Mouse (Mus musculus) neural tube, embryonic 13.5 days (tissue): Measurements from ENCODE around the gene Sap25. TPM values are rescaled to one million over a fixed set of nuclear protein-coding genes. Genes with fewer than 3 reads are reported as not detected.

Source experiments
- ATAC-seq: fragments of 200-750 bp; cut with Nextera tagmentation; 2 replicates; pipeline ENCODE4 v1.8.0; 2017; ENCODE audit warnings: low read depth, mild to moderate bottlenecking, moderate TSS enrichment, moderate library complexity
- H3K27ac ChIP-seq: fragments of 300-500 bp; sonication (generic); replicated peaks from 2 replicates; pipeline ENCODE4 v1.5.1; 2015; ENCODE audit warnings: moderate library complexity, mild to moderate bottlenecking, inconsistent platforms
- H3K27me3 ChIP-seq: fragments of 300-500 bp; sonication (generic); 2 replicates; pipeline ENCODE4 v1.6.1; 2015; ENCODE audit warnings: mild to moderate bottlenecking, inconsistent platforms
- H3K36me3 ChIP-seq: fragments of 300-500 bp; sonication (generic); 2 replicates; pipeline ENCODE4 v1.6.1; 2015; ENCODE audit warnings: mild to moderate bottlenecking, inconsistent platforms
- H3K4me1 ChIP-seq: fragments of 300-500 bp; sonication (generic); replicated peaks from 2 replicates; pipeline ENCODE4 v1.6.1; 2015; ENCODE audit warnings: inconsistent platforms
- H3K4me2 ChIP-seq: fragments of 300-500 bp; sonication (generic); 2 replicates; pipeline ENCODE4 v1.6.1; 2015; ENCODE audit warnings: inconsistent platforms, mild to moderate bottlenecking, moderate library complexity
- H3K4me3 ChIP-seq: fragments of 300-500 bp; sonication (generic); 2 replicates; pipeline ENCODE4 v1.5.1; 2015; ENCODE audit warnings: mild to moderate bottlenecking, inconsistent platforms
- H3K9ac ChIP-seq: fragments of 300-500 bp; sonication (generic); 2 replicates; pipeline ENCODE4 v1.6.1; 2015; ENCODE audit warnings: moderate library complexity, mild to moderate bottlenecking, inconsistent platforms
- H3K9me3 ChIP-seq: fragments of 300-500 bp; sonication (generic); 2 replicates; pipeline ENCODE4 v1.6.1; 2016; ENCODE audit warnings: inconsistent platforms
- WGBS: fragments of 180-500 bp; shearing (Covaris S2); methylation state at CpG from one replicate; pipeline ENCODE4 v1.1.7; 2015; 5-methylcytosine and 5-hydroxymethylcytosine counted together
- polyA plus RNA-seq: library from polyadenylated mRNA; unstranded; fragments of >200 nt; fragmentation: Nextera tagmentation; extraction: Ambion mirVana; gene quantifications from 2 replicates; pipeline ENCODE4 v1.2.1, GENCODE M21; 2015

Gene Sap25
- polyA plus RNA-seq, 1 experiment from 2014 or later, result 5.6 TPM

DNA sequence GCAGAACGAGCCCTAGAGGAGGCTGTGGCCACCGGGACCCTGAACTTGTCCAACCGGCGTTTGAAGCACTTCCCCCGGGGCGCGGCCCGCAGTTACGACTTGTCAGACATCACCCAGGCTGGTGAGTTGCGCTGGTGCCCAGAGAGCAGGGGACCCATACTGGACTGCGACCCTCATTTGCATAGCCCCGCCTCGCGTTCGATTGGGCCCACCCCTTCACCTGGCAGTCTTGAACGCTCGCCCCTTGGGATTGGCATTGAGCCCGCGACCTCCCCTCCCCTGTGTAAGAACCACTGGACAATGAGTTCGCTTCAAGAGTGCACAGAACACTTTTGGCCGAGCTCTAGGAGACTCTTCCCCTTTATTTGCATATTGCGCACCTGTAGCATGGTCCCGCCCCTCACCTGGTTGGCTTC is 11.8 kb upstream of the Sap25 start:
- Histone ChIP-seq H3K9me3 (no peaks in the 10 kb centered on the region), H3K27me3 (no peaks in the 10 kb centered on the region), H3K9ac (peak overlapping the region; percentile 86), H3K4me1 (peaks cover 49% of the 10 kb centered on the region), H3K36me3 (peaks cover 9% of the 10 kb centered on the region), H3K4me2 (peak overlapping the region; percentile 86), H3K27ac (peak overlapping the region; percentile 94), H3K4me3 (peak overlapping the region; percentile 83)
- under 1% methylated on average over 23 of the region's 23 CpGs for WGBS
- ATAC-seq, result peak; percentile 36

GRCm38 (mm10) chr5:137629906-137630545 is 11.1 kb upstream of the Sap25 start:
- Histone ChIP-seq H3K27me3 (no peaks in the 10 kb centered on the region), H3K4me1 (peaks cover 49% of the 10 kb centered on the region), H3K36me3 (peaks cover 12% of the 10 kb centered on the region), H3K9me3 (no peaks in the 10 kb centered on the region), H3K27ac (peak overlapping the region; percentile 94), H3K4me3 (peak overlapping the region; percentile 83), H3K9ac (peak overlapping the region; percentile 86), H3K4me2 (peak overlapping the region; percentile 86)
- ATAC-seq, result no peak
- 23% methylated on average over 6 of the region's 6 CpGs for WGBS

DNA sequence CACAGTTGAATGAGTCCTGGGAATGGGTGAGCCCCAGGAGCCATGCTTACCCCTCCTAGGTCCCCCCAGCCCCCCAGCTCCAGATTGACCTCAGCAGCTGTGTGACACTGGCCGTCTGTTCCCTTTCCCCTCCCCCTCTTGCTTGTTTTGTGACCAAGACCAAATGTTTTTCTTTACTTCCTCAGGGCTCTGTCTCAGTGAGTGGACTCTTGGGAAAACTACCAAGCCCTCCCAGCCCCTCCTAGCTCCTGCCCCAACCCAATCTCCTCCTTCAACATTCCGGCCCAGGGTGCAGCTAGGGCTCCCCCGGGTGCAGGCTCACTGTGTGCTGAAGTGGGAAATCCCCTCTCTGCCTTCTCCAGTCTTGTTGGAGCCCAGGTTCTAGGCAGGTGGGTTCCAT is 10.5 kb upstream of the Sap25 start:
- H3K4me1 ChIP-seq, result peaks cover 49% of the 10 kb centered on the region
- H3K27me3 ChIP-seq, result no peaks in the 10 kb centered on the region
- H3K9me3 ChIP-seq, result no peaks in the 10 kb centered on the region
- H3K4me2 ChIP-seq, result peak overlapping the region; percentile 86
- H3K9ac ChIP-seq, result peak overlapping the region; percentile 86
- H3K27ac ChIP-seq, result peak overlapping the region; percentile 94
- peak overlapping the region; percentile 83 for H3K4me3 ChIP-seq
- 30% methylated on average over 3 of the region's 3 CpGs for WGBS
- ATAC-seq, result no peak
- peaks cover 17% of the 10 kb centered on the region for H3K36me3 ChIP-seq

DNA sequence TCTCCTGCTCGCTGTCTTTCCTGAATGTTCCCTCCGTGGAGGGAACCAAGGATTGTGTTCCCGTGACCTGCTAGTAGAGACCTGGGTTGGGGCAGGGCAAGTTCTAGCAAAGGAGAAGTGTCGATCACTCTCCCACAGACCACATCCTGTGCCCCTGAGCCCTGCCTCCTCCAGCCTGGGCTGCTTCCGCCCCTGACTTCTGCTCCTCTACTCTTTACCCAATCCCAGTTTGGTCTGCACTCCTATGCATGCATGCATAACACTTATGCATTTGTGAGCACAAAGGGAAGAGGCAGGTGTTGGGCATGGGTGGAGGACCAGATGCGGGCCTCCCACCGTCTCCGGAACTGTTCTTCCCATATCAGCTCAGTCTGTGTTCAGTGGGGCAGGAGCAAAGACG is 10.0 kb upstream of the Sap25 start:
- Histone ChIP-seq H3K4me2 (peak overlapping the region; percentile 86), H3K27me3 (no peaks in the 10 kb centered on the region), H3K4me3 (peak overlapping the region; percentile 83), H3K4me1 (peaks cover 49% of the 10 kb centered on the region), H3K9me3 (no peaks in the 10 kb centered on the region), H3K27ac (peak overlapping the region; percentile 94), H3K9ac (peak overlapping the region; percentile 86), H3K36me3 (peaks cover 23% of the 10 kb centered on the region)
- no peak for ATAC-seq
- 58% methylated on average over 9 of the region's 9 CpGs for WGBS

- H3K4me2 ChIP-seq, result peak overlapping the region; percentile 86
- H3K9me3 ChIP-seq, result no peaks in the 10 kb centered on the region
- peak overlapping the region; percentile 94 for H3K27ac ChIP-seq
- H3K27me3 ChIP-seq, result no peaks in the 10 kb centered on the region
- peak overlapping the region; percentile 86 for H3K9ac ChIP-seq
- peak overlapping the region; percentile 83 for H3K4me3 ChIP-seq
- H3K4me1 ChIP-seq, result peaks cover 49% of the 10 kb centered on the region
- ATAC-seq, result no peak
- peaks cover 27% of the 10 kb centered on the region for H3K36me3 ChIP-seq
- 76% methylated on average over 4 of the region's 4 CpGs for WGBS
These were observed 9.5 kb upstream of the Sap25 start for GRCm38 (mm10) chr5:137631591-137631990.

DNA sequence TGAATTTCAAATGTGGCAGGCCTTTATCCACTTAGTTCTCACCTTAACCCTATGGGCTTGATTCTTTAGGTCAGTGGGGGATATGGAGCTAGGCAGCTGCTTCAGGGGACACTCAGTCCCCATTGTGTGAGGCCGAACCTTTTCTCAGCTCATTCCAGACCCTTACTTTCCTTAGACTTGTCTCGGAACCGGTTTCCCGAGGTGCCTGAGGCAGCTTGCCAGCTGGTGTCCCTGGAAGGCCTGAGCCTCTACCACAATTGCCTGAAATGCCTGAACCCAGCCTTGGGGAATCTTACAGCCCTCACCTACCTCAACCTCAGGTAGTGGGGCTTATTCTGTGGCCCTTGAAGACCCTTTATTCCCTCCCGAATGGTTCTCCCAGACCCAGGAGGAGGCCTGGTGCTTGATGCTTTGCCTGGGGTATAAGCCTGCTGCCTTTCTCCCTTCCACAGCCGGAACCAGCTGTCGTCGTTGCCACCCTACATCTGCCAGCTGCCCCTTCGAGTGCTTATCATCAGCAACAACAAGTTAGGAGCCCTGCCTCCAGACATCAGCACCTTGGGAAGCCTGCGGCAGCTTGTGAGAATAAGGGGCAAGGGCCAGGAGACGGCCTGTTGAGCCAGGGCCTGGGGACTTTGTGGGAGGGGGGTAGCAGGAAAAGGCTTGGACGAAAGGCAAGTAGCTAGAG is 7.6 kb upstream of the Sap25 start:
- 78% methylated on average over 12 of the region's 12 CpGs for WGBS
- Histone ChIP-seq H3K4me2 (no peak overlapping the region), H3K4me1 (peaks cover 38% of the 10 kb centered on the region), H3K4me3 (no peak overlapping the region), H3K27me3 (no peaks in the 10 kb centered on the region), H3K9me3 (no peaks in the 10 kb centered on the region), H3K27ac (no peak overlapping the region), H3K9ac (peak overlapping the region; percentile 32; the same call in 1 of the 2 replicates), H3K36me3 (peaks cover 47% of the 10 kb centered on the region)
- no peak for ATAC-seq

DNA sequence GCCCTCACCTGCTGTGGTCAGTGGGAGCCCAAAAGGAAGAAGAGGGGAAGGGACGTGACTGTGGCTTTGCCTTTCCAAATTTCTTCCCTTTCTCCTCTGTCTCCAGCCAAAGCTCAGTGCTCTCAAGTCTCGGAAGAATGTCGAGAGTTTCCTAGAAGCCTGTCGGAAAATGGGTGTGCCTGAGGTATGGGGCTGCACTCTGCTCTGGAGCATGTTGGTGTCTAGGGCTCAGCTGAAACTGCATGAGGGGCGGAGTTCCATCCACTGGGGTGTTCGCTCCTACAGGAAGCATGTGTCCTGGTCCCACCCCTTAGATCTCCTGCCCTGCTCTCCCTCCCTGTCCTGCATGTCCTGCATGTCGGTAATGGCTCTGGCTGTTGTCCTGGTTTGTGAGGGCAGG is 1.7 kb upstream of the Sap25 start:
- peaks cover 79% of the 10 kb centered on the region for H3K36me3 ChIP-seq
- no peaks in the 10 kb centered on the region for H3K4me1 ChIP-seq
- no peak overlapping the region for H3K27ac ChIP-seq
- H3K27me3 ChIP-seq, result peaks cover 14% of the 10 kb centered on the region
- no peak for ATAC-seq
- H3K9ac ChIP-seq, result no peak overlapping the region
- H3K4me2 ChIP-seq, result no peak overlapping the region
- H3K4me3 ChIP-seq, result no peak overlapping the region
- no peaks in the 10 kb centered on the region for H3K9me3 ChIP-seq
- 80% methylated on average over 7 of the region's 7 CpGs for WGBS

- WGBS, result 44% methylated on average over 4 of the region's 4 CpGs
- no peak overlapping the region for H3K9ac ChIP-seq
These were observed 1.8 kb downstream of the Sap25 start for GRCm38 (mm10) chr5:137642886-137643285.

DNA sequence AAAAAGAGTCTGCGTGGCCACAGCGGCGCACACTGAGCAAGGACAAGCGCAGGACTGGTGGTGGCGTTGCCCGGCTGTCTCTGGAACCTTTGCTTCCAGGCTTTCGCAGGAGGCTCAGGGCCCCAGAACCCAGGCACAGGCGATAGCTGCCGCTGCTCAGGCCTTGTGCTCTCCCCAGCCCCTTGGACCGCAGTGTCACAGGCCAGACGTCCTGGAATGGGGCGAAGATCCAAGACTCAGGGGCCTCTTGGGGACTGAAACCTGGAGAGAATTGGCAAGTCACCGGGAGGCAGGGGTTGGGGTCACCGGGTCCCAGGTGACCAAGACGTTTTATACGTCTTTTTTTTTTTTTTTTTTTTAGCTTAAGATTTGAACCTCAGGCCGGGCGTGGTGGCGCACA is 3.4 kb downstream of the Sap25 start:
- H3K9me3 ChIP-seq, result no peaks in the 10 kb centered on the region
- no peak overlapping the region for H3K27ac ChIP-seq
- H3K4me2 ChIP-seq, result no peak overlapping the region
- no peak for ATAC-seq
- H3K4me1 ChIP-seq, result peaks cover 26% of the 10 kb centered on the region
- H3K9ac ChIP-seq, result no peak overlapping the region
- no peak overlapping the region for H3K4me3 ChIP-seq
- peaks cover 33% of the 10 kb centered on the region for H3K36me3 ChIP-seq
- 43% methylated on average over 19 of the region's 19 CpGs for WGBS
- H3K27me3 ChIP-seq, result peaks cover 43% of the 10 kb centered on the region

More at GRCm38 (mm10) chr5:137642886-137643285, 1.8 kb downstream of the Sap25 start:
- ATAC-seq, result no peak
- H3K4me3 ChIP-seq, result no peak overlapping the region
- H3K36me3 ChIP-seq, result peaks cover 49% of the 10 kb centered on the region
- H3K27ac ChIP-seq, result no peak overlapping the region
- no peaks in the 10 kb centered on the region for H3K9me3 ChIP-seq
- H3K4me1 ChIP-seq, result peaks cover 12% of the 10 kb centered on the region; the same call in 1 of the 2 replicates
- H3K4me2 ChIP-seq, result no peak overlapping the region
- peaks cover 43% of the 10 kb centered on the region for H3K27me3 ChIP-seq

DNA sequence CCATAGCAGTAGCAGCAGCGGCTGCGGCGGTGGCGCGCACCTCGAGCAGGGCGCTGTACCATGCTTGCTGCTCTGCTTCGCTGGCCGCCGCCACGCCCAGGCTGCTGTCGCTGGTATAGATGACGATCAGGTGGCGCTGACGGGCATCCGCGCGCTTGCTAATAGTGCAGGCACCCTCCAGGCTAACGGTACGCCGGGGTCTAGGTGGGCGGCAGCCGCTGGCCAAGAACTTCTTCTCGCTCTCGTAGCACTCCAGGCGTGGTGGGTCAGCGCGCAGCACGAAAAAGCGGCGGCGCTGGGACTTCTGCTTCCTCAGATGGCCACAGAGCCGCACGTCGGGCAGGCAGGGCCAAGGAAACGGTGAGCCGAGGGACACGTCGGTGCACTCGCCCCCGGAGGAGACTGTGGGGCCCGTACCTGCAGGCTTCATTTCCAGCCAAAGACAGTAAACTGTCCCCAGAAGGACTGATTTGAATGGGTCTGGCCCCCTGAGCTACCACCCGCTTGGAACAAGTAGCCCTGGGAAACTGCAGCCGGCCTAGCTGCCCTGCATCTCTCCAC is 4.0 kb downstream of the Sap25 start:
- peak overlapping the region; percentile 52 for H3K9ac ChIP-seq
- peak overlapping the region; percentile 49 for H3K4me2 ChIP-seq
- H3K4me3 ChIP-seq, result peak overlapping the region; percentile 30
- WGBS, result 2% methylated on average over 44 of the region's 44 CpGs
- peaks cover 26% of the 10 kb centered on the region for H3K36me3 ChIP-seq
- no peak overlapping the region for H3K27ac ChIP-seq
- ATAC-seq, result no peak
- peaks cover 43% of the 10 kb centered on the region for H3K27me3 ChIP-seq
- no peaks in the 10 kb centered on the region for H3K9me3 ChIP-seq
- peaks cover 33% of the 10 kb centered on the region for H3K4me1 ChIP-seq

- no peak for ATAC-seq
- peak within 1 kb of the TSS; percentile 52 for H3K9ac ChIP-seq
- peaks cover 21% of the 10 kb centered on the region for H3K36me3 ChIP-seq
- H3K4me3 ChIP-seq, result peak within 1 kb of the TSS; percentile 30
- H3K4me2 ChIP-seq, result peak within 1 kb of the TSS; percentile 49
- no peak within 1 kb of the TSS for H3K27ac ChIP-seq
- H3K27me3 ChIP-seq, result peaks cover 43% of the 10 kb centered on the region
- 9% methylated on average over 11 of the region's 11 CpGs for WGBS
- peaks cover 34% of the 10 kb centered on the region for H3K4me1 ChIP-seq
- no peaks in the 10 kb centered on the region for H3K9me3 ChIP-seq
These were observed 4.5 kb downstream of the Sap25 start, which contains the start of gene Irs3 for GRCm38 (mm10) chr5:137645652-137646091. Irs3 (minus strand) TSS chr5:137645714.
